Mouse (Mus musculus): Measurements from ENCODE around the gene Ankmy2. TPM values are rescaled to one million over a fixed set of nuclear protein-coding genes. Genes with fewer than 3 reads are reported as not detected.
"Not testable (repeated sequence)": the region's sequence is repeated elsewhere in the genome, so short reads cannot be mapped to it uniquely, and the experiment has no call there.

Ankmy2 gene
- polyA plus RNA-seq, 1 experiment from 2014 or later: 37.4 TPM

GRCm38 (mm10) chr12:36189610-36190009, 32.7 kb downstream of the Ankmy2 start:
- Histone ChIP-seq H3K4me3 (ENCODE audit: low read length) (no peak overlapping the region), H3K27ac (ENCODE audit: low read length) (no peak overlapping the region), H3K27me3 (ENCODE audit: insufficient read depth, low read length) (no peaks in the 10 kb centered on the region), H3K9ac (replicated peaks; ENCODE audit: low read length) (no peak overlapping the region), H3K9me3 (ENCODE audit: low read length) (no peaks in the 10 kb centered on the region), H3K4me1 (ENCODE audit: insufficient read depth, low read length) (no peaks in the 10 kb centered on the region), H3K36me3 (ENCODE audit: insufficient read depth, low read length) (peaks cover 54% of the 10 kb centered on the region), H3K4me2 (replicated peaks; ENCODE audit: low read depth, low read length) (no peak overlapping the region)
- WGBS: 82% methylated on average over 3 of the region's 3 CpGs
- ATAC-seq (ENCODE audit: low FRiP score, low TSS enrichment): no peak

DNA sequence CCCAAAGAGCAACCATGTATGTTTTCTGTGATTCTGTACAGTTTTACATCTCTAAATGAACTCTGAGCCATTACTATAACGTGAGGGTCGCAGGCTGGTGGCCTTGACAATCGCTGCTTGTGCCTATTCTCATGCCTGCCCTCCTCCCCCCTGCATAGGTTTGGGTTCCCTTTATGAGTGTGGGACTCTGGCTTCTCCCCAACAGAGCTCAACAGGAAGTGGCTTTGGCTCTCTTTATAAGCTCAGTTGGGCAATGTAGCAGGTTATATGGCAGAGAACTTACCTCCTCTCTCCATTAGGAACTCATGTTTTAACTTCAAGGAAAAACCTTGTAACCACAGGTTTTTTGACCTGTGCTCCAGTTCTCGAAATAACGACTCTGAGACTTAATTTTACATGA, 33.4 kb downstream of the Ankmy2 start:
- Histone ChIP-seq H3K9ac (replicated peaks; ENCODE audit: low read length) (no peak overlapping the region), H3K9me3 (ENCODE audit: low read length) (no peaks in the 10 kb centered on the region), H3K4me3 (ENCODE audit: low read length) (no peak overlapping the region), H3K36me3 (ENCODE audit: insufficient read depth, low read length) (peaks cover 60% of the 10 kb centered on the region), H3K4me2 (replicated peaks; ENCODE audit: low read depth, low read length) (no peak overlapping the region), H3K27ac (ENCODE audit: low read length) (no peak overlapping the region), H3K4me1 (ENCODE audit: insufficient read depth, low read length) (no peaks in the 10 kb centered on the region), H3K27me3 (ENCODE audit: insufficient read depth, low read length) (no peaks in the 10 kb centered on the region)
- 90% methylated on average over 5 of the region's 5 CpGs for WGBS
- no peak for ATAC-seq (ENCODE audit: low FRiP score, low TSS enrichment)

GRCm38 (mm10) chr12:36194976-36195375, 38.1 kb downstream of the Ankmy2 start:
- H3K36me3 ChIP-seq (ENCODE audit: insufficient read depth, low read length): peaks cover 56% of the 10 kb centered on the region
- H3K4me2 ChIP-seq (replicated peaks; ENCODE audit: low read depth, low read length): no peak overlapping the region
- H3K27ac ChIP-seq (ENCODE audit: low read length): no peak overlapping the region
- no peaks in the 10 kb centered on the region for H3K27me3 ChIP-seq (ENCODE audit: insufficient read depth, low read length)
- peaks cover 23% of the 10 kb centered on the region for H3K9me3 ChIP-seq (ENCODE audit: low read length)
- no peaks in the 10 kb centered on the region for H3K4me1 ChIP-seq (ENCODE audit: insufficient read depth, low read length)
- no peak for ATAC-seq (ENCODE audit: low FRiP score, low TSS enrichment)
- no peak overlapping the region for H3K4me3 ChIP-seq (ENCODE audit: low read length)
- H3K9ac ChIP-seq (replicated peaks; ENCODE audit: low read length): no peak overlapping the region
- WGBS: 93% methylated on average over 7 of the region's 7 CpGs

GRCm38 (mm10) chr12:36205579-36206119, 48.7 kb downstream of the Ankmy2 start:
- H3K4me3 ChIP-seq (ENCODE audit: low read length); ATAC-seq (ENCODE audit: low FRiP score, low TSS enrichment); H3K9me3 ChIP-seq (ENCODE audit: low read length); H3K4me1 ChIP-seq (ENCODE audit: insufficient read depth, low read length); H3K27ac ChIP-seq (ENCODE audit: low read length); H3K9ac ChIP-seq (replicated peaks; ENCODE audit: low read length); H3K36me3 ChIP-seq (ENCODE audit: insufficient read depth, low read length); H3K27me3 ChIP-seq (ENCODE audit: insufficient read depth, low read length); H3K4me2 ChIP-seq (replicated peaks; ENCODE audit: low read depth, low read length): not testable (repeated sequence)
- WGBS: 57% methylated on average over 5 of the region's 5 CpGs

DNA sequence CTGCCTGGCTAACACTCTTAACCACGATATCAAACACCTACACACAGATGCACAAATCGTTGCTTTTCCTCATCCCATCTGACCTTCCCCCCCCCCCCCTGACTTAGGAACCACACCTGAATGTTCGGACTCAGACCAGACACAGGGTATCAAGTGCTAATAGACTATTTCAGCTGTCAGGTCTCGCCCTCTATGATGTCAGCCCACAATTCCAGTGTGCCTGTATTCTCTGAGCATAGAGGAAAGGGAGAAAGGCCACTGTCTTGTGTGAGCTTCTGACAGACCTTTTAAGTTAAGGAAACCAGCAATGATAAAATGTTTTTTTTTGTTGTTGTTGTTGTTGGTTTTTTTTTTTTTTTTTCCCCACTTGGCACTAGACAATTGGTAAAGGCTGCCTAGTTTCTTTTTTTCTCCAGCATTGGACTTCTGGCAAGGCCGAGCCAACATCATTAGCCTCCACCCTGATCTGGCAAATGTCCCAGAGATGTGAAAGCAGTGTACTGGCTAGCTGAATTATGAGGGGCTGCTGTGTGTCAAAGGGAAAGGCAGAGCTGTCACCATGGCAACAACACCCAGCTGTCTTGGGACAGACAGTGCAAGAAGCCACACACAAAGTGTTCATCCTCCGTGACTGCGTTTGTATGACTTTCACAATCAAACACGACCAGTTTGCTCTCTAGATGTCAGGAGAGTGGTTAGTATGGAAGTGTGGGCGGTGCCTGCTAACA, 50.3 kb downstream of the Ankmy2 start:
- 0 out of 2 replicates have a peak overlapping the region, but pooled peaks have one; percentile 5 for H3K4me3 ChIP-seq (ENCODE audit: low read length)
- no peaks in the 10 kb centered on the region for H3K27me3 ChIP-seq (ENCODE audit: insufficient read depth, low read length)
- 45% methylated on average over 9 of the region's 9 CpGs for WGBS
- ATAC-seq (ENCODE audit: low FRiP score, low TSS enrichment): peak; percentile 88
- H3K27ac ChIP-seq (ENCODE audit: low read length): no peak overlapping the region
- peak overlapping the region; percentile 9 for H3K4me2 ChIP-seq (replicated peaks; ENCODE audit: low read depth, low read length)
- peaks cover 4% of the 10 kb centered on the region; the same call in 1 of the 2 replicates for H3K4me1 ChIP-seq (ENCODE audit: insufficient read depth, low read length)
- H3K9me3 ChIP-seq (ENCODE audit: low read length): no peaks in the 10 kb centered on the region
- H3K36me3 ChIP-seq (ENCODE audit: insufficient read depth, low read length): no peaks in the 10 kb centered on the region
- no peak overlapping the region for H3K9ac ChIP-seq (replicated peaks; ENCODE audit: low read length)

- H3K27me3 ChIP-seq (ENCODE audit: insufficient read depth, low read length): no peaks in the 10 kb centered on the region
- 0 out of 2 replicates have a peak overlapping the region, but pooled peaks have one; percentile 5 for H3K4me3 ChIP-seq (ENCODE audit: low read length)
- WGBS: 69% methylated on average over 7 of the region's 7 CpGs
- no peak overlapping the region for H3K27ac ChIP-seq (ENCODE audit: low read length)
- no peaks in the 10 kb centered on the region for H3K9me3 ChIP-seq (ENCODE audit: low read length)
- H3K36me3 ChIP-seq (ENCODE audit: insufficient read depth, low read length): no peaks in the 10 kb centered on the region
- H3K4me2 ChIP-seq (replicated peaks; ENCODE audit: low read depth, low read length): peak overlapping the region; percentile 9
- H3K4me1 ChIP-seq (ENCODE audit: insufficient read depth, low read length): peaks cover 4% of the 10 kb centered on the region; the same call in 1 of the 2 replicates
- H3K9ac ChIP-seq (replicated peaks; ENCODE audit: low read length): no peak overlapping the region
- no peak for ATAC-seq (ENCODE audit: low FRiP score, low TSS enrichment)
Observed at GRCm38 (mm10) chr12:36207800-36208148, 50.9 kb downstream of the Ankmy2 start.

GRCm38 (mm10) chr12:36208456-36208855, 51.5 kb downstream of the Ankmy2 start:
- Histone ChIP-seq H3K4me1 (ENCODE audit: insufficient read depth, low read length) (peaks cover 4% of the 10 kb centered on the region; the same call in 1 of the 2 replicates), H3K27me3 (ENCODE audit: insufficient read depth, low read length) (no peaks in the 10 kb centered on the region), H3K4me2 (replicated peaks; ENCODE audit: low read depth, low read length) (no peak overlapping the region), H3K9me3 (ENCODE audit: low read length) (no peaks in the 10 kb centered on the region), H3K9ac (replicated peaks; ENCODE audit: low read length) (no peak overlapping the region), H3K4me3 (ENCODE audit: low read length) (no peak overlapping the region), H3K27ac (ENCODE audit: low read length) (no peak overlapping the region), H3K36me3 (ENCODE audit: insufficient read depth, low read length) (no peaks in the 10 kb centered on the region)
- 70% methylated on average over 19 of the region's 19 CpGs for WGBS
- no peak for ATAC-seq (ENCODE audit: low FRiP score, low TSS enrichment)

GRCm38 (mm10) chr12:36210096-36210495, 53.2 kb downstream of the Ankmy2 start:
- Histone ChIP-seq H3K4me3 (ENCODE audit: low read length) (no peak overlapping the region), H3K4me1 (ENCODE audit: insufficient read depth, low read length) (peaks cover 4% of the 10 kb centered on the region; the same call in 1 of the 2 replicates), H3K9me3 (ENCODE audit: low read length) (no peaks in the 10 kb centered on the region), H3K9ac (replicated peaks; ENCODE audit: low read length) (no peak overlapping the region), H3K27me3 (ENCODE audit: insufficient read depth, low read length) (no peaks in the 10 kb centered on the region), H3K4me2 (replicated peaks; ENCODE audit: low read depth, low read length) (no peak overlapping the region), H3K36me3 (ENCODE audit: insufficient read depth, low read length) (no peaks in the 10 kb centered on the region), H3K27ac (ENCODE audit: low read length) (no peak overlapping the region)
- ATAC-seq (ENCODE audit: low FRiP score, low TSS enrichment): no peak
- WGBS: 85% methylated on average over 4 of the region's 4 CpGs

- 49% methylated on average over 8 of the region's 8 CpGs for WGBS
- H3K36me3 ChIP-seq (ENCODE audit: insufficient read depth, low read length): no peaks in the 10 kb centered on the region
- 0 out of 2 replicates have a peak, but pooled peaks have one; percentile 32 for ATAC-seq (ENCODE audit: low FRiP score, low TSS enrichment)
- H3K4me3 ChIP-seq (ENCODE audit: low read length): no peak overlapping the region
- H3K4me2 ChIP-seq (replicated peaks; ENCODE audit: low read depth, low read length): no peak overlapping the region
- H3K9ac ChIP-seq (replicated peaks; ENCODE audit: low read length): no peak overlapping the region
- H3K27ac ChIP-seq (ENCODE audit: low read length): no peak overlapping the region
- no peaks in the 10 kb centered on the region for H3K9me3 ChIP-seq (ENCODE audit: low read length)
- no peaks in the 10 kb centered on the region for H3K27me3 ChIP-seq (ENCODE audit: insufficient read depth, low read length)
- H3K4me1 ChIP-seq (ENCODE audit: insufficient read depth, low read length): peaks cover 10% of the 10 kb centered on the region
Observed at GRCm38 (mm10) chr12:36214389-36215148, 57.7 kb downstream of the Ankmy2 start.

DNA sequence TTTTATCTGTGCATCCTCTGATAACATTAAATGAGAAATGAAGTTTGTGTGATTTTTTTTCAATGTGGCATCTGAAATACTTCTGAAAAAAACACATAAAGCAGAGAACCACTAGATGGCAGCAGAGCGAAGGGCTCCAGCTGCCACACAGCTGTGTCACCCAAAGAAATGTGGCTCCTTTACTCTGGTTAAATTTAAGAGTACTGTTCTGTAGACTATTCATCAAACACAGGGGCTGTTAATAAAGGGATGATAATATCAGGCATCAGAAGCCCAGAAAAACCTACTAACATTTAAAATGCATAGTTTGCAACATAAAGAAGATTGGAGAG, 58.2 kb downstream of the Ankmy2 start:
- Histone ChIP-seq H3K4me2 (replicated peaks; ENCODE audit: low read depth, low read length) (no peak overlapping the region), H3K4me3 (ENCODE audit: low read length) (no peak overlapping the region), H3K27me3 (ENCODE audit: insufficient read depth, low read length) (no peaks in the 10 kb centered on the region), H3K9me3 (ENCODE audit: low read length) (no peaks in the 10 kb centered on the region), H3K27ac (ENCODE audit: low read length) (no peak overlapping the region), H3K9ac (replicated peaks; ENCODE audit: low read length) (no peak overlapping the region), H3K36me3 (ENCODE audit: insufficient read depth, low read length) (no peaks in the 10 kb centered on the region), H3K4me1 (ENCODE audit: insufficient read depth, low read length) (peaks cover 10% of the 10 kb centered on the region)
- 0% methylated on average over 1 of the region's 1 CpGs for WGBS
- peak; percentile 86; the same call in 1 of the 2 replicates for ATAC-seq (ENCODE audit: low FRiP score, low TSS enrichment)

Data from kidney, embryonic 16.5 days (tissue).